15 mouse cellular contexts compared by ENCODE assay signal in the genomic region with DNA sequence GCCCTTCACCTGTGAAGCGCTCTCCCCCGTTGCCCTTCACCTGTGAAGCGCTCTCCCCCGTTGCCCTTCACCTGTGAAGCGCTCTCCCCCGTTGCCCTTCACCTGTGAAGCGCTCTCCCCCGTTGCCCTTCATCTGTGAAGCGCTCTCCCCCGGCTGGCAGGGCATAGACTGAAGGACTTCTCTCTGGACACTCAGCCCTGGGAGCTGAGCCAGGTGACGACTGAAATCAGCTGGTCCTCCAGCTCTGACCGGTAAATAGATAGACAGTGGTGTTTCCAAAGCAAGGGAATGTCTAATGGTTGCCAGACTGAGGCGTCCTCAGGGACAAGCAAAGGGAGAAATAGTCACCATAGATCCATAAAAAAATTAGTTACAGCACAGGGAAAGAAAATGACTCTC. TPM values are rescaled to one million over a fixed set of nuclear protein-coding genes. Genes with fewer than 3 reads are reported as not detected.
DNase-seq lines count a peak whose midpoint lies in the region; TF ChIP-seq lines count a peak whose summit lies in the region.
"Not testable (repeated sequence)": the region's sequence is repeated elsewhere in the genome, so short reads cannot be mapped to it uniquely, and the experiment has no call there.
"Had no signal": no experiment of that assay in that cellular context is flagged by ENCODE, and none has a peak within 500 bp of the region (broad histone marks: within the 10 kb centered on the region; RNA-seq: fewer than 3 reads in every experiment).

No protein-coding gene starts in this region.

- TF ChIP-seq POLR2A in heart, adult 2 months (IDR thresholded peaks at IDR 0.05; ENCODE audit: insufficient read depth, low read depth, low read length) = peak; percentile 48; the same call in 1 of the 2 replicates

- not testable (repeated sequence) for H3K4me1 ChIP-seq in heart, adult 2 months (ENCODE audit: control insufficient read depth, insufficient read depth, low read length)

- H3K36me3 ChIP-seq in heart, adult 2 months (ENCODE audit: control insufficient read depth, insufficient read depth, low read length) = not testable (repeated sequence)

- H3K27ac ChIP-seq in heart, adult 2 months = peak overlapping the region; percentile 64

- DNase-seq in brain, adult 2 months (ENCODE audit: low read depth, low spot score) = peak; percentile 87
- DNase-seq in cerebellum, adult 18-20 months = peak; percentile 79 to 86
- peak; percentile 81 for DNase-seq in cerebellum, adult 9-11 months
- peak; percentile 79 to 81 for DNase-seq in cerebellum, postnatal 36 days
- DNase-seq in heart, adult 2 months = peak; percentile 47 to 58
- DNase-seq in heart, postnatal 10 days = peak; percentile 49 to 68
- peak; percentile 15 for DNase-seq in left cerebral cortex, postnatal 4 days

- TF ChIP-seq EP300 in heart, adult 2 months (IDR thresholded peaks at IDR 0.05; ENCODE audit: insufficient read depth, low read depth, low read length) = 0 out of 2 replicates have a peak, but pooled peaks have one; percentile 20

- H3K4me3 ChIP-seq in heart, adult 2 months = not testable (repeated sequence)

- H3K9ac ChIP-seq in heart, adult 2 months (ENCODE audit: low read depth, low read length) = peak overlapping the region; percentile 60

- 39% methylated on average over 13 of the region's 13 CpGs for WGBS in heart, adult 2 months

- not testable (repeated sequence) for H3K27me3 ChIP-seq in heart, adult 2 months (ENCODE audit: control insufficient read depth, insufficient read depth, low read length)

- not testable (repeated sequence) for TF ChIP-seq CTCF in heart, adult 2 months (IDR thresholded peaks at IDR 0.05)

- intact Hi-C loops in heart, adult 2 months (cut with DNase I); heart, postnatal 10 days (cut with DNase I); left cerebral cortex, postnatal 4 days (cut with DNase I): not testable (repeated sequence)

- not testable (repeated sequence) for H3K79me2 ChIP-seq in heart, adult 2 months (replicated peaks; ENCODE audit: control insufficient read depth, insufficient read depth, low read length)

RNA-seq across cellular contexts. Expression of gene Grm1, which starts 36.7 kb away (rescaled TPM):
- total RNA-seq in heart, adult 2 months (2021) = 10 to 100 TPM in 1 of 2 experiments, 1 to 10 TPM in 1; 7.8 to 10.9 TPM
- 8.4 and 14.6 TPM in 2 replicates for polyA plus RNA-seq in heart, adult 2 months (2012; rRNA removed)
- 1 to 10 TPM; 2.1 TPM for total RNA-seq in heart, postnatal 10 days (2021)
- 10 to 100 TPM; 22.6 to 25.4 TPM for total RNA-seq in left cerebral cortex, postnatal 4 days (2021)
- total RNA-seq: adrenal gland, adult 2 months; adrenal gland, postnatal 36 days; CH12.LX had no signal
- polyA plus RNA-seq: activated CD4-positive, CD25-positive, alpha-beta regulatory T cell, adult 4 months; adrenal gland, adult 2 months; heart, embryonic 14.5 days; intestine, embryonic 14.5 days; kidney, postnatal 0 days; Patski had no signal

Comparison
In these comparisons a context has a peak if more than half of its experiments do, and no peak if none do; other contexts are left out.
1. DNase-seq: peak in every context shown above with its lines; median percentile 87 in brain, adult 2 months; 82 in cerebellum, adult 18-20 months; 81 in cerebellum, adult 9-11 months; 80 in cerebellum, postnatal 36 days; 58 in heart, postnatal 10 days; 52 in heart, adult 2 months; 15 in left cerebral cortex, postnatal 4 days.